Mouse (Mus musculus): ENCODE data around the gene Snap91. TPM values are rescaled to one million over a fixed set of nuclear protein-coding genes. Genes with fewer than 3 reads are reported as not detected.

Gene Snap91
- polyA plus RNA-seq, 1 experiment from 2014 or later, result 75.7 TPM

DNA sequence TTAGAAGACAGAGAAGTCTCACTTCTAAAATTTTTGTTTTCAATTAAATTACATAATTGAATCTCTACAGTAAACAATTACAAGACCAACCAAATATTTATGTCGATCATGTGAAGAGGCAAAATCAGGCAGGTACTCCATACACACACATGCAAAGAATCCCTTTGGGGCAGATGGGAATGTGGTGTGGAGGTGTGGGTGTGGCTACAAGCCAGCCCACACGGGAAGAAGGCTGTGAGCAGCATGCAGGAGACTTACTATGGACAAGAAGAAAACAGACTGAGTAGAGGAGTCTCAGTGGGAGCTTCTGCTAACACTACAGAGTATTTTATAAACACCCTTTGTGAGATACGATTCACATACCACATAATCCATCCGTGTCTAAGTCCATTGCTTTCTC is 102.2 kb downstream of the Snap91 start:
- Histone ChIP-seq H3K4me1 (peaks cover 9% of the 10 kb centered on the region; the same call in 1 of the 2 replicates), H3K27me3 (replicated peaks) (no peaks in the 10 kb centered on the region), H3K36me3 (peaks cover 76% of the 10 kb centered on the region), H3K4me2 (no peak overlapping the region), H3K4me3 (no peak overlapping the region), H3K9ac (no peak overlapping the region), H3K9me3 (no peaks in the 10 kb centered on the region), H3K27ac (replicated peaks) (no peak overlapping the region)
- 65% methylated on average over 4 of the region's 4 CpGs for WGBS
- no peak for ATAC-seq (ENCODE audit: extremely low read depth, insufficient number of reproducible peaks, low FRiP score, low TSS enrichment)

DNA sequence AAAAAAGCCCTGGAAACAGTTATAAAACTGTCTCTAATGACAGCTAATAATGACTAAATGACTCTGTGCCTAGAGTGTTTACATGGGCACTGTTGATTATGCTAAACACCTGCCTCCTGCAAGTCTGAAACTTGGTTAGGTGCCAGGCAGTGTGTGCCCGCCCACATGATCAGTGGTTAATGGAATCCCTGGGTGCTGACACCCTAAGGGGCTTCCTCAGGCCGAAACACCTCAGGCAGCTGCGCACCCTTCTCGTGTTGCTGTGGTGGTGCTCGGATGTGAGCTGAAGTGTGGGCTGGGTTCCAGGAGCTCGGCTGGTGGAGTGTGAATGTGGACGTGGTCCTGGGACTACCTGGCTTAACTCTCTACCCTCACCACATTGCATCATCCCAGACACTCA is 103.1 kb downstream of the Snap91 start:
- H3K27ac ChIP-seq (replicated peaks), result no peak overlapping the region
- no peaks in the 10 kb centered on the region for H3K9me3 ChIP-seq
- ATAC-seq (ENCODE audit: extremely low read depth, insufficient number of reproducible peaks, low FRiP score, low TSS enrichment), result no peak
- H3K4me3 ChIP-seq, result no peak overlapping the region
- peaks cover 75% of the 10 kb centered on the region for H3K36me3 ChIP-seq
- no peaks in the 10 kb centered on the region for H3K27me3 ChIP-seq (replicated peaks)
- peaks cover 12% of the 10 kb centered on the region; the same call in 1 of the 2 replicates for H3K4me1 ChIP-seq
- H3K9ac ChIP-seq, result no peak overlapping the region
- 60% methylated on average over 7 of the region's 7 CpGs for WGBS
- H3K4me2 ChIP-seq, result no peak overlapping the region

DNA sequence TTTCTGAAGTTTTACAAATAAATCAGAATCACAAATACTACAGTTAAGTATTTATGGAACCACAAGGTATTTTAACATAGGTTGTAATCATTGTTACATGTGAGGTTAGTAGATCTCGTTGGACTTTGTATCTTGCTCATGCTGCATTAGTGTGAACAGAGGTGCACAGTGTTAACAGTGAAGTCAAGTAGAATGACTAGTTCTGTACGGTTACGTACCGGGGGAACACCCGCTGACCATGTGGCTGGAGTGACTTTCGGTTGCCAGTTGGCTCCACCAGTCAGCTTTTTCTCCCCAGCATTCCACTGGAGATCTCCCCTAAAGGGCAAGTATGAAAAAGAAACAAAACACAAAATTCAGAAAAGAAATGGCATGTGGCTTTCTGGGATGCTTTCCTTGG is 105.1 kb downstream of the Snap91 start:
- no peak overlapping the region for H3K27ac ChIP-seq (replicated peaks)
- no peak overlapping the region for H3K4me3 ChIP-seq
- H3K9ac ChIP-seq, result no peak overlapping the region
- no peak for ATAC-seq (ENCODE audit: extremely low read depth, insufficient number of reproducible peaks, low FRiP score, low TSS enrichment)
- peaks cover 71% of the 10 kb centered on the region for H3K36me3 ChIP-seq
- WGBS, result 88% methylated on average over 6 of the region's 6 CpGs
- no peak overlapping the region for H3K4me2 ChIP-seq
- H3K27me3 ChIP-seq (replicated peaks), result no peaks in the 10 kb centered on the region
- H3K4me1 ChIP-seq, result peaks cover 12% of the 10 kb centered on the region; the same call in 1 of the 2 replicates
- H3K9me3 ChIP-seq, result no peaks in the 10 kb centered on the region

DNA sequence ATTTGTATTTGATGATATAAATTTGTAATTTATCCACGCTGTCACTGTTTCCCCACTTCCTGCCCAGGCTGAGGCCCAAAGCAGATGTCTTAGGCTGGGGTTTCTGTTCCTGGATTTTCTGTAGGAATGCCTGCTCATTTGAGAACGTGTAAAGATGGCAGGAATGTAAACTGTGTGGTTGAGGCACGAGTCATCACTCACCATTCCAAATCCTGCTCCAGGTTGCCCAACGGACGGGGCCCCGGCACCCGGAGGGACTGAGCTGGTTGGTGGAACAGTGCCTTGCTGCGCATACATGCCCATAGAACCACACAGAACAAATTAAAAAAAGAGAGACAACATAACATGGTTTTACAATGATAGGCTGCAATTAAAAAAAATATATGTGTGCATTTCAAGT is 106.5 kb downstream of the Snap91 start:
- 73% methylated on average over 8 of the region's 8 CpGs for WGBS
- no peak overlapping the region for H3K9ac ChIP-seq
- H3K27ac ChIP-seq (replicated peaks), result no peak overlapping the region
- peaks cover 67% of the 10 kb centered on the region for H3K36me3 ChIP-seq
- no peak overlapping the region for H3K4me2 ChIP-seq
- no peaks in the 10 kb centered on the region for H3K9me3 ChIP-seq
- H3K4me1 ChIP-seq, result peaks cover 12% of the 10 kb centered on the region; the same call in 1 of the 2 replicates
- ATAC-seq (ENCODE audit: extremely low read depth, insufficient number of reproducible peaks, low FRiP score, low TSS enrichment), result no peak
- H3K27me3 ChIP-seq (replicated peaks), result no peaks in the 10 kb centered on the region
- H3K4me3 ChIP-seq, result no peak overlapping the region

DNA sequence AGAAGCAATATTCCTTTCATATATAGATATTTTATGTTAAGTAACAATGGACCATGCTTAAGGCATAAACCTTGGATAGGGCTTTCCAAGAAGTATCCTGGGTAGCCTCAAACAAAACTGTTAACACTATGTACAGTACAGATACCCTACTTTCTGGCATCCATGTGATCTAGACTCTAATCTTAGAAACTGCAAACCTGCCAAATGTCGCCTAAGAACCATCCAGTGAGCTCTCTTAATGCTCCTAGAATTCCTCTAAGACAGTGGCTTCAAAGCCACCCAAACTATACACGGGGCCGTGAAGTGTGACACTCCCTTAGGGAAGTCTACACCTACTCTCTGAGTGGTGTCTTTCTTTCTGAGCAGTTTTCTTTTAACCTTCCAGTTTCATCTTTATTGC is 107.6 kb downstream of the Snap91 start:
- no peak overlapping the region for H3K27ac ChIP-seq (replicated peaks)
- H3K9me3 ChIP-seq, result no peaks in the 10 kb centered on the region
- no peak overlapping the region for H3K9ac ChIP-seq
- WGBS, result 52% methylated on average over 3 of the region's 3 CpGs
- H3K4me2 ChIP-seq, result no peak overlapping the region
- H3K4me3 ChIP-seq, result no peak overlapping the region
- peaks cover 65% of the 10 kb centered on the region for H3K36me3 ChIP-seq
- no peak for ATAC-seq (ENCODE audit: extremely low read depth, insufficient number of reproducible peaks, low FRiP score, low TSS enrichment)
- H3K4me1 ChIP-seq, result peaks cover 12% of the 10 kb centered on the region; the same call in 1 of the 2 replicates
- H3K27me3 ChIP-seq (replicated peaks), result no peaks in the 10 kb centered on the region

DNA sequence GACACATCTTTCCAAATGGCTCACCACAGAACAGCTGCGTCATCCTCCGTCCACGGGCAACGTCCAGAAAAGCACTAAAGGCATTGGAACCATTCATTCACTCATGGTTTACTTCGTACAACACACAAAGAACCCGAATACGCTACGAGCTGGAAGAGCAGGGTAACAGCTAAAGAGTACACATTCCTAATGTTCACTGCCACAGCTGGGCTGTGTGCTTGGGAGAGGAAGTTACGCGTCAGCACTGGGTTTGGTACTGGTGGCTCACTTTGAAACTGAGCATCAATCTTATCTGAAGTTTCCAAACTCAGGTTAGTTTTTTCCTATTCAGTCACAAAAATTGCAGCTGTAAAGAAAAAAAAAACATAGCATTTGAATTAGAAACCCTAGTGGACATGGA is 113.5 kb downstream of the Snap91 start:
- H3K27me3 ChIP-seq (replicated peaks), result no peaks in the 10 kb centered on the region
- no peak for ATAC-seq (ENCODE audit: extremely low read depth, insufficient number of reproducible peaks, low FRiP score, low TSS enrichment)
- H3K9ac ChIP-seq, result no peak overlapping the region
- H3K9me3 ChIP-seq, result no peaks in the 10 kb centered on the region
- H3K4me1 ChIP-seq, result no peaks in the 10 kb centered on the region
- no peak overlapping the region for H3K4me3 ChIP-seq
- WGBS, result 70% methylated on average over 10 of the region's 10 CpGs
- no peak overlapping the region for H3K4me2 ChIP-seq
- no peak overlapping the region for H3K27ac ChIP-seq (replicated peaks)
- peaks cover 46% of the 10 kb centered on the region for H3K36me3 ChIP-seq

DNA sequence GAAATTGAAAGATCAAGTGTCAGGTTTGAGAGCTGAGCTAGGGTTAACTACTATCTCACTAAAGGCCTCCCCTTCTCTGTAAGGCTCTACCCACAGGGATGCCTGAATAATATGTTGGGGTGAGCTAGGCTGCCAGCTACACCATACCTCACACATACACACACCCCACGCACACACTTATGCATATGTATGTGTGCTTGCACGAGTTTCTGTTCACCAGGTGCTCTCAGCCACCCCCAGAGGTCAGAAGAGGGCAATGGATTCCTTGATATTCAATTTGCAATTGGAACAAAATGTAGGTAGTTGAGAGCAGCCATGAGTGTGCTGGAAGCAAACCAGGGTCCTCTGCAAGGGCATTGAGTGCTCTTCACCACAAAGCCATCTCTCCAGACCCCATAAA is 116.5 kb downstream of the Snap91 start:
- Histone ChIP-seq H3K36me3 (peaks cover 28% of the 10 kb centered on the region), H3K4me2 (no peak overlapping the region), H3K27ac (replicated peaks) (no peak overlapping the region), H3K27me3 (replicated peaks) (no peaks in the 10 kb centered on the region), H3K4me3 (no peak overlapping the region), H3K4me1 (no peaks in the 10 kb centered on the region), H3K9ac (no peak overlapping the region), H3K9me3 (no peaks in the 10 kb centered on the region)
- WGBS, result 59% methylated on average over 2 of the region's 2 CpGs
- ATAC-seq (ENCODE audit: extremely low read depth, insufficient number of reproducible peaks, low FRiP score, low TSS enrichment), result no peak

DNA sequence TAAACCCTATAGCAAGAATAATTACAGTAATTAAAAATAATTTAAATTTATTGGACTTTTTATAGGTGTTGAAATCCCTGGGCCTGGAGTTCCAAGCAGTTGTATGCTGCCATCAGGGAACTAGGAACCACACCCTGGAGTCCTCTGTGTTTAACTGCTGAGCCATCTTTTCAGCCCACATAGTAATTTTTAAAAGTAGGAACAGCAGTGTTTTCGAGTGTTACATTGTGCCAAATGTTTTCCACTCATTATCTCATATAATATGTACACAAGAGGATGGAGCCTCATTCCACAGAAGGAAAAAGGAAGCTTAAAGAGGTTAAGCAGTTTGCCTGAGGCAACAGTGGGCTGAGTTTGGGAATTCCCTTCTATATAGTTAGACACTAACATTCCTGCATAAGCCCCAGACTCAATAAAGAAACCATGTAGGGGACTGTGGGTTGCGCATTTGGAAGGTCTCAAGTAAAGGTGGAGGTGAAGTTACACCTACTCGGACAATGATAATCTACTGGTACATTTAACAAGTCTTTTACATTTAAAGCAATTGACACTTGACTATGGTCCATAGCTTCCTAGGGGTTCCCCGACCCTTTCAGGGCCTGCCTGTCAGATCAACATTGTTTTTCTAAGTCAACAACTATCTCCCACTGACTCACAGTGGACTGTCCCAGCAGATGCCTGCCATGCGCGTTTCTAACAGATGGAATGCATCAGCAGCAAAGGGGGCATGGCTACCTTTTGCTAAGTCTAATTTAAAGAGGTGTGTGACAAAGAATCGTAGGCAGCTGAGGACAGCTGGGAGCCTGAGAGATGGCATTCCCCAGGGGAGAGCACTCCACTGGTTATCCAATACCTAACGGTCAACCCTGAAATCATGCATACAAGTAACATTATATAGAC is 117.7 kb downstream of the Snap91 start:
- H3K27me3 ChIP-seq (replicated peaks), result no peaks in the 10 kb centered on the region
- ATAC-seq (ENCODE audit: extremely low read depth, insufficient number of reproducible peaks, low FRiP score, low TSS enrichment), result no peak
- H3K9ac ChIP-seq, result no peak overlapping the region
- peaks cover 24% of the 10 kb centered on the region for H3K36me3 ChIP-seq
- no peak overlapping the region for H3K4me2 ChIP-seq
- no peak overlapping the region for H3K4me3 ChIP-seq
- H3K4me1 ChIP-seq, result no peaks in the 10 kb centered on the region
- H3K27ac ChIP-seq (replicated peaks), result no peak overlapping the region
- 44% methylated on average over 8 of the region's 8 CpGs for WGBS
- H3K9me3 ChIP-seq, result peaks cover 1% of the 10 kb centered on the region; the same call in 1 of the 2 replicates

DNA sequence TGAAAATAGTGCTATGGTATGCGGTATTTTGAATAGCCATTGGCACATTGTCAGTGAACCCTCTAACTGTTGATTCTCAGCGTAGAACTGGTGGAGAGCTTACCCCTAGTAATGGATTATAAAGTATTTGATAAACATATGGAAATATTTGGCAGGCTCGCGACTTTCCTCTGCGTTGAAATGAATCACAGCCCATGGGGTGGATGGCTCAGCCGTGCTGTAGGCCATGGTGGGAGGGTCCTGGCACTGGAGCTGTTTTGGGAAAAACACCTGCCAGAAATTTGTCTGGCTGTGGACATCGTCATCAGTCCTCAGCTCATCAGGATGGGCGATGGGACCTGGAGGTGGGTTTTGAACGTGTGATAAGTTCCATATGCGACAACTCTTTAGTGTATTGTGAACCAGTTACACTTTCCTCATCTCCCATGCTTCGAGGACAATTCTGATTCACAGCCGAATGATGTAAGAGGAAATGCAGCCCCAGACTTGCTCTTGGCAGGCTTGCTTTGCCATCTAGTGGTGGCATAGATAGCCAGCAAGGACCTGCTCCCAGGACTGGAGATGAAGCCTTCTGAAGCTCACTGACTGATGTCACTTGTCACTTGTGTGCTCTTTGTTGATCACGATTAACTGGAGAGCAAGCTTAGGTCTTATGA is 134.4 kb downstream of the Snap91 start:
- 27% methylated on average over 13 of the region's 13 CpGs for WGBS
- H3K9ac ChIP-seq, result peak overlapping the region; percentile 47; the same call in 1 of the 2 replicates
- peaks cover 17% of the 10 kb centered on the region for H3K4me1 ChIP-seq
- H3K9me3 ChIP-seq, result no peaks in the 10 kb centered on the region
- H3K36me3 ChIP-seq, result no peaks in the 10 kb centered on the region
- peak overlapping the region; percentile 71 for H3K4me2 ChIP-seq
- H3K27me3 ChIP-seq (replicated peaks), result no peaks in the 10 kb centered on the region
- ATAC-seq (ENCODE audit: extremely low read depth, insufficient number of reproducible peaks, low FRiP score, low TSS enrichment), result no peak
- H3K4me3 ChIP-seq, result peak overlapping the region; percentile 16
- no peak overlapping the region for H3K27ac ChIP-seq (replicated peaks)

DNA sequence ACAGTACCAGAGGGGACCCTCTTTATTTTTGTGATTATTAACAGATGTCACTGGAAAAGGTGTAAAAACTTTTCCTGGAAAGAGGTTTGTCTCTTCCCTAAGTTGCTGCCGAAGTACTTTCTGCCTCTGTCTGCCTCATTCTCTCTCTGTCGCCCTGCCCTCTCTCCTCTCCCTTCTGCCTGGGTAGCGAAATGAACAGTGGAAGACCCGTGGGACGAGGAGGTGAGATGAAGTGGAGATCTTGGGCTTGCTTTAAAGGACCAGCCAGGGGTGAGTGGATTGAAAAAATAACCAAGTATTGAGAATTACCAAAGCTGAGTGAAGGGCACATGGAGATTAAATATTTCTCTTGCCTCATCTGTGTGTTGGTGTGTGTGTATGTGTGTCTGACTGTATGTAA is 136.4 kb downstream of the Snap91 start:
- Histone ChIP-seq H3K4me2 (peak overlapping the region; percentile 71), H3K9ac (peak overlapping the region; percentile 81), H3K27ac (replicated peaks) (peak overlapping the region; percentile 26), H3K4me1 (peaks cover 29% of the 10 kb centered on the region), H3K36me3 (no peaks in the 10 kb centered on the region), H3K9me3 (no peaks in the 10 kb centered on the region), H3K27me3 (replicated peaks) (no peaks in the 10 kb centered on the region), H3K4me3 (peak overlapping the region; percentile 56)
- WGBS, result 33% methylated on average over 5 of the region's 5 CpGs
- no peak for ATAC-seq (ENCODE audit: extremely low read depth, insufficient number of reproducible peaks, low FRiP score, low TSS enrichment)

DNA sequence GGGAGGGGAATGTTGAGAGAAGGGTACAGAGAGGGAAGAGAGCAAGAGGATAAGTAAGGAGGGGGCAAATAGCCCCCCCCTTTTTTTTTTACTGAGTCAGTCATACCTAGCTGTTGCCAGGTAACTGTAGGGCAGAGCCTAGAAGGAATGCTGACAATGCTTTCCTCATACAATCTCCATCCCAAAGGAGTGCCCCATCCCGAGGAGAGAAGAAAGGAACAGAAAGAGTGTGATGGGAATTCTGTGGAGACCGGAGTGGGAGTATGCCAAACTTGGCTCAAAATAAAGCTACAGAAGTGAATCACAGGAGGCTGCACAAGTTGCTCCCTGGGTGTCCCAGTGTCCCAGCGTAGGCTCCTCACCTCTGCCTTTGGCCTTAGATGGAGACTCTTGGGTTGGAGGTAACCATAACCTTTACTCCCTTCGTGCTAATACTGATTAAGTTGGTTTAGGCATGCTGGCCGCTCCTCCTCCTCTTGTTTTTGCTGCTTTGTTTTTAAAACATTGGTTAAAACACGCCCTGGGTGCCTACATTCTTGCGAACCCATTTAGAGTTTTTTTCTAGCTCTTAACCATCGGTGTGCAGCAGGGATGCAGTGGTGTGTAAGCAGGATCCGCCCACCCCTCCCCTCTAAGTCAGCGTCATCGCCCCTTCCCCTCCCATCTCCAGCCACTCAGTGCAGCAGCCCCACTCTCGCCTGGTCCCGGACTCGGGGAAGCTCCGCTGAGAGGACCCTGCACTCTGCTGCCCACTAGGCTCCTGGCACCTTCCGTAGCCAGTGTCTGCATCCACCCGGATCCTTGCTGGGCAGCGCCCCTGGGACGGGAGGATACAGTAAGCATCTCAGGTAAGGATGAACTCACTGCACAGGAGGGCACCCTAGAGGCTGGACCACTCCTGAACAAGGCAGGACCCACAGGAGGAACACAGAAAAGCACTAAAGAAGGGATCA is 137.2 kb downstream of the Snap91 start, which contains the start of gene Prss35:
Gene Prss35, plus strand, starts transcription at position 691 of the 953 bp plus-strand sequence.
- H3K4me1 ChIP-seq, result peaks cover 35% of the 10 kb centered on the region
- H3K4me3 ChIP-seq, result peak within 1 kb of the TSS; percentile 56
- no peaks in the 10 kb centered on the region for H3K9me3 ChIP-seq
- H3K9ac ChIP-seq, result peak within 1 kb of the TSS; percentile 81
- peak; percentile 67; the same call in 1 of the 2 replicates for ATAC-seq (ENCODE audit: extremely low read depth, insufficient number of reproducible peaks, low FRiP score, low TSS enrichment)
- WGBS, result 6% methylated on average over 19 of the region's 19 CpGs
- H3K4me2 ChIP-seq, result peak within 1 kb of the TSS; percentile 71
- no peaks in the 10 kb centered on the region for H3K36me3 ChIP-seq
- H3K27ac ChIP-seq (replicated peaks), result peak within 1 kb of the TSS; percentile 26
- no peaks in the 10 kb centered on the region for H3K27me3 ChIP-seq (replicated peaks)
